Mouse (Mus musculus): ENCODE data around the gene Alg9. TPM values are rescaled to one million over a fixed set of nuclear protein-coding genes. Genes with fewer than 3 reads are reported as not detected.

Gene Alg9
- polyA plus RNA-seq, 1 experiment = 23.2 TPM

- Histone ChIP-seq H3K27ac (ENCODE audit: control insufficient read depth, insufficient read depth, low read length) (no peak overlapping the region), H3K27me3 (ENCODE audit: control insufficient read depth, insufficient read depth, low read length) (no peaks in the 10 kb centered on the region), H3K4me3 (ENCODE audit: control insufficient read depth, insufficient read depth, low read length) (no peak overlapping the region), H3K4me1 (replicated peaks; ENCODE audit: control insufficient read depth, insufficient read depth, low read length) (no peaks in the 10 kb centered on the region), H3K36me3 (ENCODE audit: control insufficient read depth, insufficient read depth, low read length) (no peaks in the 10 kb centered on the region)
- 90% methylated on average over 1 of the region's 1 CpGs for WGBS
- no peak for DNase-seq
- TF ChIP-seq POLR2A (IDR thresholded peaks at IDR 0.05; ENCODE audit: control insufficient read depth, extremely low read depth, insufficient read depth, low read length, poor library complexity) (no peak), CTCF (IDR thresholded peaks at IDR 0.05; ENCODE audit: borderline replicate concordance, control insufficient read depth, extremely low read depth, insufficient read depth, low read length, poor library complexity) (no peak)
Measured at GRCm38 (mm10) chr9:50886870-50887269, 112.1 kb downstream of the Alg9 start.

DNA sequence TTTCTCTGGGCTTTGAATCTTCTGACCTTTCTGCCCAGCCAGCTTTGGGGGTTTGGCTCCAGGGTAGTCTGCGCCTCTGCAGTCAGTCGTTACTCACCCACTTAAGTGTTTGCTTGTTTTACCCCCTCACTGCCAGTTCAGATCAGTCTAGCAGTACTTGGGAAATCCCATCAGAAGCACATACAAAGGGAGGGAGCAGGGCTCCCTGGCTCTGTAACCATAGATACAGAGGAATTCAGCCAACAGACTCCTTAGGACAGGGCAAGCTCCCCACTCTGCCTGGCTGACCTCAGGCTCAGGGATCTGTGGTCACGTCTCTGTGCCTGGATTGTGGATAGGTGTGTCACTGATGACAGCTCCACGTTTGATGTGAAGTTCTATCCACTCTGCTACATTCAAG, 112.5 kb downstream of the Alg9 start:
- no peaks in the 10 kb centered on the region for H3K36me3 ChIP-seq (ENCODE audit: control insufficient read depth, insufficient read depth, low read length)
- no peak overlapping the region for H3K27ac ChIP-seq (ENCODE audit: control insufficient read depth, insufficient read depth, low read length)

GRCm38 (mm10) chr9:50889211-50889610, 114.4 kb downstream of the Alg9 start:
- TF ChIP-seq POLR2A (IDR thresholded peaks at IDR 0.05; ENCODE audit: control insufficient read depth, extremely low read depth, insufficient read depth, low read length, poor library complexity) (no peak), CTCF (IDR thresholded peaks at IDR 0.05; ENCODE audit: borderline replicate concordance, control insufficient read depth, extremely low read depth, insufficient read depth, low read length, poor library complexity) (no peak)
- H3K4me1 ChIP-seq (replicated peaks; ENCODE audit: control insufficient read depth, insufficient read depth, low read length) = no peaks in the 10 kb centered on the region
- 0 out of 2 replicates have a peak, but pooled peaks cover 6% of the 10 kb centered on the region for H3K36me3 ChIP-seq (ENCODE audit: control insufficient read depth, insufficient read depth, low read length)
- DNase-seq = no peak
- H3K27ac ChIP-seq (ENCODE audit: control insufficient read depth, insufficient read depth, low read length) = no peak overlapping the region
- H3K27me3 ChIP-seq (ENCODE audit: control insufficient read depth, insufficient read depth, low read length) = no peaks in the 10 kb centered on the region
- WGBS = 95% methylated on average over 6 of the region's 6 CpGs
- H3K4me3 ChIP-seq (ENCODE audit: control insufficient read depth, insufficient read depth, low read length) = no peak overlapping the region

More for the DNA sequence above, 112.5 kb downstream of the Alg9 start:
- Histone ChIP-seq H3K4me3 (ENCODE audit: control insufficient read depth, insufficient read depth, low read length) (no peak overlapping the region), H3K4me1 (replicated peaks; ENCODE audit: control insufficient read depth, insufficient read depth, low read length) (no peaks in the 10 kb centered on the region), H3K27me3 (ENCODE audit: control insufficient read depth, insufficient read depth, low read length) (no peaks in the 10 kb centered on the region)
- DNase-seq = no peak
- TF ChIP-seq CTCF (IDR thresholded peaks at IDR 0.05; ENCODE audit: borderline replicate concordance, control insufficient read depth, extremely low read depth, insufficient read depth, low read length, poor library complexity) (no peak), POLR2A (IDR thresholded peaks at IDR 0.05; ENCODE audit: control insufficient read depth, extremely low read depth, insufficient read depth, low read length, poor library complexity) (no peak)
- WGBS = 84% methylated on average over 4 of the region's 4 CpGs

- no peak overlapping the region for H3K27ac ChIP-seq (ENCODE audit: control insufficient read depth, insufficient read depth, low read length)
- TF ChIP-seq POLR2A (IDR thresholded peaks at IDR 0.05; ENCODE audit: control insufficient read depth, extremely low read depth, insufficient read depth, low read length, poor library complexity) = no peak
- no peak for TF ChIP-seq CTCF (IDR thresholded peaks at IDR 0.05; ENCODE audit: borderline replicate concordance, control insufficient read depth, extremely low read depth, insufficient read depth, low read length, poor library complexity)
- no peaks in the 10 kb centered on the region for H3K4me1 ChIP-seq (replicated peaks; ENCODE audit: control insufficient read depth, insufficient read depth, low read length)
- 90% methylated on average over 4 of the region's 4 CpGs for WGBS
- H3K4me3 ChIP-seq (ENCODE audit: control insufficient read depth, insufficient read depth, low read length) = no peak overlapping the region
- no peaks in the 10 kb centered on the region for H3K27me3 ChIP-seq (ENCODE audit: control insufficient read depth, insufficient read depth, low read length)
- no peak for DNase-seq
- H3K36me3 ChIP-seq (ENCODE audit: control insufficient read depth, insufficient read depth, low read length) = peaks cover 9% of the 10 kb centered on the region
Measured at GRCm38 (mm10) chr9:50889964-50890363, 115.1 kb downstream of the Alg9 start.

DNA sequence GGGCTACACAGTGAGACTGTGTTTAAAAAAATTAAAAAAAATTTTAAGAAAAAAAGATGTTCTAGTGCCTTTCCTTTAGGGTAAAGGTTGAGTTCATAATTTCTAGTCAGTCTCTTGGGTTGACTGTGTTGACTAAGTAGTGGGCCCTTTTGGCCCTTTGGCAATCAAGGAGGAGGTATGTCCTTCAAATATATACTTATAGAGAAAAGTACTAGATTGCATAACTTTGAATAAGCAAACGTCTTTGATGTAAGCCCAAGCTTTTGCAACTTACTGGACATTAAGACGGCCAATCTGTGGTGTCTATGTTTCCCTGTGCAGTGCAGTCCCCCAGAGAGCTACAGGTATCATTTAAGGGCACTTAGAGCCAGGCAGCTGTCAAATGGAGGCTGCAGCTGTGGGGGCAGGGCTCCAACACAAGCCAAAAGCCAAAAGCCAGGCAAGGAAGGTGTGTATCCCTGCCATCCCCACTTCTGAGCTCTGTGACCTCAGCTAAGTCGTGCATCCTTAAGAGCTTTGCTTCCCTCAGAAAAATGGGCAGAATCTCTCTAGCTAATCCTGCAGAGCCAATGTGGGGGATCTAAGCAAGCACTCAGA, 115.8 kb downstream of the Alg9 start:
- peaks cover 16% of the 10 kb centered on the region for H3K36me3 ChIP-seq (ENCODE audit: control insufficient read depth, insufficient read depth, low read length)
- TF ChIP-seq POLR2A (IDR thresholded peaks at IDR 0.05; ENCODE audit: control insufficient read depth, extremely low read depth, insufficient read depth, low read length, poor library complexity) (no peak), CTCF (IDR thresholded peaks at IDR 0.05; ENCODE audit: borderline replicate concordance, control insufficient read depth, extremely low read depth, insufficient read depth, low read length, poor library complexity) (no peak)
- no peaks in the 10 kb centered on the region for H3K4me1 ChIP-seq (replicated peaks; ENCODE audit: control insufficient read depth, insufficient read depth, low read length)
- no peak overlapping the region for H3K4me3 ChIP-seq (ENCODE audit: control insufficient read depth, insufficient read depth, low read length)
- no peak for DNase-seq
- H3K27me3 ChIP-seq (ENCODE audit: control insufficient read depth, insufficient read depth, low read length) = no peaks in the 10 kb centered on the region
- H3K27ac ChIP-seq (ENCODE audit: control insufficient read depth, insufficient read depth, low read length) = no peak overlapping the region
- 96% methylated on average over 3 of the region's 3 CpGs for WGBS

Other genes starting within 250 kb of the Alg9 start
- gene Pts, start 246.3 kb upstream of the Alg9 start, polyA plus RNA-seq (2012; rRNA removed) = 45.0 and 51.0 TPM in 2 replicates
- 3.2 and 5.0 TPM in 2 replicates for gene Il18, start 220.2 kb upstream of the Alg9 start, polyA plus RNA-seq (2012; rRNA removed)
- gene Bco2, start 219.8 kb upstream of the Alg9 start, polyA plus RNA-seq (2012; rRNA removed) = 0.23 and 0.38 TPM in 2 replicates
- gene Tex12, start 213.7 kb upstream of the Alg9 start, polyA plus RNA-seq (2012; rRNA removed) = not detected in 2 replicates
- gene Sdhd, start 171.2 kb upstream of the Alg9 start, polyA plus RNA-seq (2012; rRNA removed) = 197 and 210 TPM in 2 replicates
- 126 and 168 TPM in 2 replicates for gene Timm8b, start 171.1 kb upstream of the Alg9 start, polyA plus RNA-seq (2012; rRNA removed)
- gene Pih1d2, start 157.7 kb upstream of the Alg9 start, polyA plus RNA-seq (2012; rRNA removed) = 0.69 and 0.85 TPM in 2 replicates
- gene Nkapd1, start 157.6 kb upstream of the Alg9 start, polyA plus RNA-seq (2012; rRNA removed) = 8.5 and 8.9 TPM in 2 replicates
- gene Dlat, start 115.2 kb upstream of the Alg9 start, polyA plus RNA-seq (2012; rRNA removed) = 23.8 and 24.5 TPM in 2 replicates
- 0.37 and 0.77 TPM in 2 replicates for gene Dixdc1, start 35.5 kb upstream of the Alg9 start, polyA plus RNA-seq (2012; rRNA removed)
- gene 2310030G06Rik, start 28.5 kb upstream of the Alg9 start, polyA plus RNA-seq (2012; rRNA removed) = 1.6 and 3.6 TPM in 2 replicates
- 29.7 and 146 TPM in 2 replicates for gene Cryab, start 23.7 kb upstream of the Alg9 start, polyA plus RNA-seq (2012; rRNA removed)
- gene Hspb2, start 22.7 kb upstream of the Alg9 start, polyA plus RNA-seq (2012; rRNA removed) = 3.8 and 16.7 TPM in 2 replicates
- 4.5 and 4.7 TPM in 2 replicates for gene Fdxacb1, start 6.8 kb upstream of the Alg9 start, polyA plus RNA-seq (2012; rRNA removed)
- gene 1110032A03Rik, start 501 bp downstream of the Alg9 start, polyA plus RNA-seq (2012; rRNA removed) = 20.0 and 22.4 TPM in 2 replicates
- gene Ppp2r1b, start 70.3 kb downstream of the Alg9 start, polyA plus RNA-seq (2012; rRNA removed) = 17.1 and 19.7 TPM in 2 replicates
- 30.5 and 34.6 TPM in 2 replicates for gene Sik2, start 234.1 kb downstream of the Alg9 start, polyA plus RNA-seq (2012; rRNA removed)

All from thymus, adult 2 months (tissue).